Mouse (Mus musculus) cerebellum, postnatal 4 days (tissue): ENCODE measurements around the gene Flywch1.

ENCODE experiments used
- DNase-seq, 2 experiments: peaks; one replicate each; pipeline ENCODE4 v3.0.0; 2022; ENCODE audit warnings: low spot score in 2 of 2, mixed read lengths in 1 of 2

The Flywch1 gene

GRCm38 (mm10) chr17:23771284-23772218 lies at the start of gene Flywch1:
Gene Flywch1, minus strand, starts transcription at chr17:23771602.
- DNase-seq = peak; percentile 99 to 100

GRCm38 (mm10) chr17:23820731-23821130 lies 49.3 kb upstream of the Flywch1 start:
- DNase-seq = no peak

- DNase-seq = no peak
Measured at GRCm38 (mm10) chr17:23819235-23819634, 47.8 kb upstream of the Flywch1 start.

GRCm38 (mm10) chr17:23818579-23818978 lies 47.2 kb upstream of the Flywch1 start:
- no peak for DNase-seq

GRCm38 (mm10) chr17:23815641-23816040 lies 44.2 kb upstream of the Flywch1 start:
- DNase-seq = no peak

GRCm38 (mm10) chr17:23807918-23808317 lies 36.5 kb upstream of the Flywch1 start:
- no peak for DNase-seq

- no peak for DNase-seq
Measured at GRCm38 (mm10) chr17:23806867-23807266, 35.5 kb upstream of the Flywch1 start.

GRCm38 (mm10) chr17:23804426-23805085 lies 33.2 kb upstream of the Flywch1 start:
- no peak for DNase-seq

GRCm38 (mm10) chr17:23803366-23804041 lies 32.1 kb upstream of the Flywch1 start:
- DNase-seq = peak; percentile 56 to 84

GRCm38 (mm10) chr17:23802746-23803365 lies 31.5 kb upstream of the Flywch1 start:
- peak; percentile 88 to 95 for DNase-seq

GRCm38 (mm10) chr17:23801627-23802026 lies 30.2 kb upstream of the Flywch1 start:
- DNase-seq = no peak

GRCm38 (mm10) chr17:23797316-23797715 lies 25.9 kb upstream of the Flywch1 start:
- DNase-seq = no peak

GRCm38 (mm10) chr17:23795323-23795722 lies 23.9 kb upstream of the Flywch1 start:
- DNase-seq = no peak

- no peak for DNase-seq
Measured at GRCm38 (mm10) chr17:23791079-23791357, 19.6 kb upstream of the Flywch1 start.

GRCm38 (mm10) chr17:23790269-23791078 lies 19.1 kb upstream of the Flywch1 start, which contains the start of gene Srrm2:
Gene Srrm2, plus strand, starts transcription at chr17:23790532.
- peak in 1 of 2 experiments; percentile 40 for DNase-seq

- no peak for DNase-seq
Measured at GRCm38 (mm10) chr17:23789749-23790268, 18.4 kb upstream of the Flywch1 start.

GRCm38 (mm10) chr17:23788973-23789372 lies 17.6 kb upstream of the Flywch1 start:
- DNase-seq = no peak

GRCm38 (mm10) chr17:23786510-23786931 lies 15.1 kb upstream of the Flywch1 start:
- peak in 1 of 2 experiments; percentile 22 for DNase-seq

GRCm38 (mm10) chr17:23785561-23786471 lies 14.4 kb upstream of the Flywch1 start, which contains the start of gene Flywch2:
Gene Flywch2, minus strand, starts transcription at chr17:23786081.
- DNase-seq = peak; percentile 58 to 80

- no peak for DNase-seq
Measured at GRCm38 (mm10) chr17:23783352-23783751, 11.9 kb upstream of the Flywch1 start.
